Mouse (Mus musculus): ENCODE measurements at regions not wholly inside any gene's neighbourhood (a gene's known extent, or its start where the extent isn't known, plus 50 kb on each side); places are given as distances from the start of the nearest gene placed in this dataset.

- TF ChIP-seq POLR2A (IDR thresholded peaks at IDR 0.05; ENCODE audit: control insufficient read depth, low read depth, low read length) (no peak), CTCF (IDR thresholded peaks at IDR 0.05; ENCODE audit: control insufficient read depth, insufficient read depth, insufficient replicate concordance, low read depth, low read length) (no peak)
These were observed 59.1 kb upstream of the Npvf start for GRCm38 (mm10) chr6:50713297-50713696.
